Mouse (Mus musculus): Measurements from ENCODE around the gene Edf1. TPM values are rescaled to one million over a fixed set of nuclear protein-coding genes. Genes with fewer than 3 reads are reported as not detected.
"Not testable (repeated sequence)": the region's sequence is repeated elsewhere in the genome, so short reads cannot be mapped to it uniquely, and the experiment has no call there.

Edf1 gene
- total RNA-seq (2021): 100 to 1,000 TPM; 188 to 189 TPM

DNA sequence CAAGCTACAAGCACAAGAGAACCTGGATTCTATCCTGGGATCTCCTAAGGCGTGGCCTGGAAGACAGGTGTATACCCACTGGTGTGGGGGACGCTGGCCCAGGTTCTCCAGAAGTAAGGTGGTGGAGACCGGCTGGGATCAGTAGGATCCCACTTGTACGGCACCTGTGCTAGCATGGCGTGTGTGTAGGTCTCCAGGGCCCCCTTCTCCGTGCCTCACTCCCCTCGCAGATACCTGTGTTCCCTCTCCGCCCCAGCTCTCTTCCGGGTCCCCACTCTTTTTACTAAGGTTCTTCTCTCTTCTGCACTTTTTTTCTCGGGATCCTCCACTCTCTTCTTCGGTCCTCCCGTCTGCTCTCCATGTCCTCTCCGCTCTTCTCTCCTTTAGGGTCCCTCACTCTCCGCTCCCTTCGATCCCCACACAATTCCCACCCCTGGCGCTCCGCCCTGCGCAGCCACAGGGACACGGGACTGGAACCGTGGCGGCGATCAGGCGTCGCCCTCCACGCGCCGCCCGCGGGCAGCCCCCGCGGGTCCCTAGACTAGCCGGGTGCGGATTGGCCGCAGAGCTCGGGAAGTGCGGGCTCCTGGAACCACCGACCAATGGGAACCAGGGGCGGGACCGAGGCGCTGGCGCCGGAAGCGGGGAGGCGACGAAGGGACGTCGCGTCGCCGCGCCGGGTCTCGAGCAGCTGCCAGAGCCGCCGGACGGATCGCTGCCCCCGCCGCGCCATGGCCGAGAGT lies at the start of gene Edf1:
TSS of gene Edf1 (plus strand) at position 627 of the 743 bp plus-strand sequence.
- intact Hi-C loops (cut with DNase I): loop anchor here (10.0 kb wide), 1 partner anchor 133 kb away; the partner anchor contains the start of genes Abca2 and Fut7

DNA sequence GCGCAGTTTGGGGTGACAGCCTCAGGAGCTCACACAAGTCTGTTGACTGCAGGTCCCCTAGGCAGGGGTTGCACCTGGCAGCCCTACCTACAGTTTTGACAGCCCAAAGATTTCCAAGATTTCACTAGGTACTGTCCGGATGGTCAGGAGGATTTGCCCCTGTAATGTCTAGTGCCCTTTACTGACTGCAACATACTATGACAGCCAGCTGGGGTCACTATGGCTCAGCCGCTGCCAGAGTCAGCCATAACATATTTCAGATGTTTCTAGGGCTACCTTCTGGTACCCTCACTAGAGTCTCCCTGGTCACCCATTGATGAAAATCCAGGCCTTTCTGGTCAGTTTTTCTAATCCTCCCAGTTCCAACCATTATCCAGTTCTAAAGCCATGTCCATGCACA lies 47.7 kb upstream of the Edf1 start:
- DNase-seq: peak in 1 of 2 experiments; percentile 12
- intact Hi-C loops (cut with DNase I): loop anchor here (1.0 kb wide), 1 partner anchor 40 kb away; no protein-coding TSS in a partner anchor

More for the DNA sequence above, at the start of gene Edf1:
- DNase-seq: peak; percentile 97

GRCm38 (mm10) chr2:25526510-25527302 lies 30.9 kb upstream of the Edf1 start:
- no peak for DNase-seq
- intact Hi-C loops (cut with DNase I): no loop called here

DNA sequence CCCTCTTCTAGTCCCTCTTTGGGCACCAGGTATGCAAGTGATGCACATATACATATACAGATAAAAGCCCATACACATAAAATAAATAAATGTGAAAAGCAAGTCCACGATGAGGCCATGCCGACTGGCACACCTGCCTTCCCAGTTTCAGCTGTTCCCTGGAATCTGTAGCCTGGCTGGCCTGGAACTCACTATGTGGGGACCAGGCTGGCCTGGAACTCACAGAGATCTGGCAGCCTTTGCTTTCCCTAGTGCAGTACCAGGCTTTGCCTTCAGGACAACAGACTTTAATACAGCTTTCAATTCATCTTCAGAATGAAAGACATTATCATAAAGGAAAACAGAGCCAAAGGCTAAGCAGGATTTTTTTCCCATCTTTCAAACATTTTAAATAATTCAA lies 23.9 kb upstream of the Edf1 start:
- DNase-seq: no peak
- intact Hi-C loops (cut with DNase I): no loop called here

DNA sequence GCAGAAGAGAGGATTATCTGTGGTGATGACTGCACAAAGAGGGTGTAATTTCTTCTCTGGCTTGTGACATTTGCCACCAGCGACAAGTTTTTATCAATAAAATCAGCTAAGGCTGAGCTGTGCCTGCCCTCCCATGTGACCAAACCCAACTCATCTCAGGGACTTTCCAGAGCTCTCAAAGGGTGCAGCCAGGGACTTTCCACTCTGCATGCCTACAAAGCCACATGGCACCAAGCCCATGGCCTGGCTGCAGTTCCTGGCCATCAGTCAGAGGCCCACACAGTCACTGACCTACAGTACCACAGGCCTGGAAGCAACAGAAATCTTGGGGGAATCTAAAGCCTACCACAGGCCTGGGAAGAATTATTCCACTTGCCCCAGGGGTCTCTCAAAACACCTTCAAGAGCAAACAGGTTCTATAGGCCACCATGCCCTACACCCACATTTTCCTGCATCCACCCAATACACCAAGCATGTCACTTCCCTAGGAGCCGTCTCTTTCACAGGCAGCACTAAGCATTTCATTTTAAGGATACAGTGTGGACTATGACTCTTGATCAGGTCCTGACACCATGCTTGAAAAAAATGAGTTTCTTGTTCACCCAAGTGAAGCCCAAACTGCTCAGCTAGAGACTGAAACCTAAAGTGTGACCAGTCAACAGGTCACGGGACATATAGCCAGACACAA lies 23.3 kb upstream of the Edf1 start:
- DNase-seq: peak; percentile 91

DNA sequence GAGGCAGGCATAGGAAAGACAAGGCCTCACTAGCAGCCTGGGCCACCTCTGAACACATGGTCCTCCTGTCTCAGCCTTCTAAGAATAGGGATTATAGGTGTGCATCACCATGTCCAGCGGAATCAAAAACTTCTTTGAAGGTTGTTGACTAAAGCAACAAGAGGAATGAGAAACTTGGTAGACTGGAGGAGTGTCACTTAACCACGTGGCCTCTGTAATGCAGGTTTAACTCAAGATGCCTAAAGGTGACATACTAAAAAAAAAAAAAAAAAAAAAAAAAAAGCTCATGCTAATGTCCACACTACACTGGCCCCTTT lies 22.8 kb upstream of the Edf1 start:
- DNase-seq: no peak
- intact Hi-C loops (cut with DNase I): no loop called here

More for the DNA sequence above, 23.3 kb upstream of the Edf1 start:
- intact Hi-C loops (cut with DNase I): no loop called here

DNA sequence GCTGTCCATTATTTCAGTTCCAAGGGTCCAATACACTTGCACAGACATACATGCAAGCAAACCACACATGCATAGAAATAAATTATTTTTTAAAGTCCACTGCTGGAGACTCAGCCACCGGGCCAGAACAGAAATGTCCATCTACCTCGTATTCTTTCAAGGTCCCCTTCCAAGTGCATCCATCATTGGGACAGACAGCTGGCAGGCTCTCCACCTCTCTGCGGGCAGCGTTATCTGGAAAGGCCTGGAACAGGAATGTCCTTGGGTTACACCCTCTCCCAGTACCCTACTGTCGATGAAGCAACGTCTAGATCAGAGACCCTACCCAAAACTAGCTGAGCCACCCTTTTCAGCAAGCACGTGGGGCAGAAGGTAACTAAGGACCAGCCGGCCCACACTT lies 21.1 kb upstream of the Edf1 start:
- peak in 1 of 2 experiments; percentile 44 for DNase-seq
- intact Hi-C loops (cut with DNase I): no loop called here

DNA sequence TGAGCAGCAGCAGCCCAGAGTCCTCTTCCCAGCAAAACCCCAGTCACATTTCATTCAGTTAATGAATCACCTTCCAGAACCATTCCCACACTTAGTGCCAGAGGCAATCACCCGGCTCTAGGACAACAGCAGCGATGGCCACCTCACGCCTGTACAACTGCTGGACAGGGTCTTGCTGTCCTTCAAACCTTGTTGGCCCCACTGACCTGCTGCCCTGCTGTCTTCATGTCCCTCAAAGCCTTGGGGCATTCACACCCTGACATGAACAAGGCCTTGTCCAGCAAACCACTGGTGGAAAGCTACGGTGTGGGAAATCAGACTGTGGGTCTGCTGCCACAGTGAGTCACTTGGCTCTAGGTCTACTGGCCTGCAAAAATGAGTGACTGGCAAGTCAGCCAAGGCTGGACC lies 17.1 kb upstream of the Edf1 start:
- no peak for DNase-seq
- intact Hi-C loops (cut with DNase I): no loop called here

DNA sequence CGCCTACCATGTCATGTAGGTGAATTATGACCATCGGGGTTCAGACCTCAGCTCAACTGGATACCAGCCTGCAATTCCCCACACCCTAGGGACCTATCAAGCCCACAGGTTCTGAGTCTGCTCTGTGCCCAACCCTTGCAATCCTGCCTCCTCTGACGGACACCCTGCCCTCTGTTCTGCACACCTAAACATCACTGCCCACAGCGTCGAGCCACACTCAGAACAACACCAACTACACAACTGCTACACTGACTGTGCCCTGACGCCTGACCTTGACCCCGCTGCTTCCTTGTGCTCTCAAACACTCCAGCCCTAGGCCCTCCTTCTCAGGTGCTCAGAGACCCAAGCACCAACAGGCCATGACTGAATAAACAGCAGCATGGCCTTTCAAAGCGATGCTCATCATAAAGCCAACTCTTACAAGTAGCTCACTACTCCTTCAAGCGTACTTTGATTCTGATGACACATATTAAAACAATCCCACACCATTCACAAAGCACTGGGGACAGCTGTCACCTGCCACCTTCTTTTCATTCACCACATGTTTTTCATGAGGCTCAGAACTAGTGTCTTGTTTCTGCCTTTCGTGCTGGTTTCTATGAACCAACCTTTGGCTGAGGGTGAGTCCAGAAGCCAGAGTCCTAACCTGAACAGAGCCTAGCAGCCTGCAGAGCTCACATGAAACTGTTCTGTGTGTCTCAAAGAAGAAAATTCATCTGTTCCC lies 15.8 kb upstream of the Edf1 start:
- no peak for DNase-seq
- intact Hi-C loops (cut with DNase I): no loop called here

GRCm38 (mm10) chr2:25545996-25546810 lies 11.4 kb upstream of the Edf1 start:
- peak in 1 of 2 experiments; percentile 88 for DNase-seq
- intact Hi-C loops (cut with DNase I): no loop called here

GRCm38 (mm10) chr2:25546811-25547491 lies 10.7 kb upstream of the Edf1 start, which contains the start of gene Traf2:
TSS of gene Traf2 (minus strand) at chr2:25546940.
- peak; percentile 99 to 100 for DNase-seq
- intact Hi-C loops (cut with DNase I): no loop called here

- DNase-seq: no peak
- intact Hi-C loops (cut with DNase I): no loop called here
Measured at GRCm38 (mm10) chr2:25549021-25549991, 8.3 kb upstream of the Edf1 start.

DNA sequence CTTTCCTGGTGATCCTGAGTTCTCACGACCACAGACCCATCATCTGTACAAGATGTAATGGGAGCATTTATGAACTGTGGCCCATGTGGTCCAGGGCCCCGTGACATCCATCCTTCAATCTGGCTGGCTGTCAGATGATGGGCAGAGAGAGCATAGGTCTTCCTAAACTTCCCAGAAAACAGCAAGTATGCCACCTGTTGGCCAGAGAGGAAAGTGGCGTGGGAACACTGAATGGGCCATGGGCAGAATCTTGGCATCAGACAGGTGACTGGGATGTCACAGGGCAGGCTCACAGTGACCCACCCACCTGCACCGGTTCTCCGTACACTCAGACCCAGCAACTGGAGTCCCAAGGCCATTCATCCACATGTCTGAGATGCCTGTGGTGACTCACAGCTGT lies 6.5 kb upstream of the Edf1 start:
- DNase-seq: peak; percentile 64 to 71
- intact Hi-C loops (cut with DNase I): loop anchor here (10.0 kb wide), 1 partner anchor 126 kb away; the partner anchor contains the start of genes Abca2 and Fut7

DNA sequence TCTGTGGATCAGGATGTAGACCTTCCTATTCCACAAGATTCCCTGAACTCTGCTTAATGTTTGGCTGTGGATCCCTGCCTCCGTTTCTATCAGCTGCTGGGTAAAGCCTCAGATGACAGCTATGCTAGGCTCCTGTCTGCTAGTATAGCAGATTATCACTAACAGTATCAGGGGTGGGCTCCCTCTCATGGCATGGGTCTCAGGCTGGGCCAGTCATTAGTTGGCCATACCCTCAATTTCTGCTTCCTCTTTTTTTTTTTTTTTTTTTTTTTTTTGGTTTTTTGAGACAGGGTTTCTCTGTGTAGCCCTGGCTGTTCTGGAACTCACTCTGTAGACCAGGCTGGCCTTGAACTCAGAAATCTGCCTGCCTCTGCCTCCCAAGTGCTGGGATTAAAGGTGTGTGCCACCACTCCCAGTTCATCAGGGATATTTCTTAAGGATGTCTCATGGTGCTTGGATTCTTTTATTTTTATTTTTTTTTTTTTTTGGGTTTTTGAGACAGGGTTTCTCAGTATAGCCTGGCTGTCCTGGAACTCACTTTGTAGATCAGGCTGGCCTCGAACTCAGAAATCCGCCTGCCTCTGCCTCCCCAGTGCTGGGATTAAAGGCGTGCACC lies 4.4 kb upstream of the Edf1 start:
- intact Hi-C loops (cut with DNase I): loop anchor here (10.0 kb wide), 1 partner anchor 128 kb away; the partner anchor contains the start of genes Abca2 and Fut7
- not testable (repeated sequence) for DNase-seq

DNA sequence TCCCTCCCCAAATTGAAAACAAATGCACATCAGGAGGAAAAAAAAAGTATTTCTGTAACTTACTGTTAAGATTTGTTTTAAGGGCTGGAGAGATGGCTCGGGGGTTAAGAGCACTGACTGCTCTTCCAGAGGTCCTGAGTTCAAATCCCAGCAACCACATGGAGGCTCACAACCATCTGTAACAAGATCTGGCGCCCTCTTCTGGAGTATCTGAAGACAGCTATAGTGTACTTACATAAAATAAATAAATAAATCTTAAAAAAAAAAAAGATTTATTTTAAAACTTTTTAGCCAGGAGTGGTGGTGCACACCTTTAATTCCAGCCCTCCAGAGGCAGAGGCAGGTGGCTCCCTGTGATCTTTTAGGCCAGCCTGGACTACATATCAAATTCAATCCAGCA lies 2.2 kb upstream of the Edf1 start:
- not testable (repeated sequence) for DNase-seq

GRCm38 (mm10) chr2:25556296-25556695 lies 1.4 kb upstream of the Edf1 start:
- intact Hi-C loops (cut with DNase I): loop anchor here (10.0 kb wide), 1 partner anchor 131 kb away; the partner anchor contains the start of genes Abca2 and Fut7
- DNase-seq: no peak

More for the DNA sequence above, 2.2 kb upstream of the Edf1 start:
- intact Hi-C loops (cut with DNase I): loop anchor here (10.0 kb wide), 1 partner anchor 131 kb away; the partner anchor contains the start of genes Abca2 and Fut7

DNA sequence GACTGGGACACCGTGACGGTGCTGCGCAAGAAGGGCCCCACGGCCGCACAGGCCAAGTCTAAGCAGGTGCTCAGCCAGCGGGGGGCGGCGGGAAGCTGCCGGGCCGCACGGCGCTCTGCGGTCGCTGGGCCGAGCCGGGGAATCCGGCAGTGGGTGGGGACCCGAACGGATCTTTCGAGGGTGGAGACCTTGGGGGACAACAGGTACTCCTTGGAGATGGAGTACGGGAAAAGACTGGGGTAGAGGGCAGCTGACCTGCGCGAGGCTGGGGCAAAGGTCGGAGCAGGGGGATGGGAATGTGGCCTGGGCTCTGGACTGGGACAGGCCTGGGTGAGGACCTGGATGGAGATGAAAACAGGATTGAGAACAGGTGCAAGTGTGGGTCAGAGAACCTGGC lies 315 bp downstream of the Edf1 start:
- intact Hi-C loops (cut with DNase I): loop anchor here (10.0 kb wide), 1 partner anchor 133 kb away; the partner anchor contains the start of genes Abca2 and Fut7
- no peak for DNase-seq
